Mouse (Mus musculus) lung, postnatal 0 days (tissue): Measurements from ENCODE around the gene Gm11627. TPM values are rescaled to one million over a fixed set of nuclear protein-coding genes. Genes with fewer than 3 reads are reported as not detected.
A peak's percentile ranks its signal among the peaks of the same experiment; 100 is the strongest.
"Not testable (repeated sequence)": the region's sequence is repeated elsewhere in the genome, so short reads cannot be mapped to it uniquely, and the experiment has no call there.

ENCODE experiments used
- ATAC-seq: fragments of 200-750 bp; cut with Nextera tagmentation; 2 replicates; pipeline ENCODE4 v1.8.0; 2017; ENCODE audit warnings: moderate library complexity
- DNase-seq: peaks from one replicate; pipeline ENCODE4 v3.0.0-alpha.2; 2016; ENCODE audit warnings: low spot score
- H3K27ac ChIP-seq: fragments of 300-500 bp; sonication (generic); 2 replicates; pipeline ENCODE4 v1.5.1; 2014; ENCODE audit warnings: antibody characterized with exemption, mild to moderate bottlenecking, low read length, mixed read lengths
- H3K27me3 ChIP-seq: fragments of 300-500 bp; sonication (generic); replicated peaks from 2 replicates; pipeline ENCODE4 v1.6.1; 2014; ENCODE audit warnings: low read length, mixed read lengths; ENCODE audit not compliant: insufficient read depth
- H3K36me3 ChIP-seq: fragments of 300-500 bp; sonication (generic); 2 replicates; pipeline ENCODE4 v1.6.1; 2014; ENCODE audit warnings: low read length, mixed read lengths; ENCODE audit not compliant: insufficient read depth
- H3K4me1 ChIP-seq: fragments of 300-500 bp; sonication (generic); 2 replicates; pipeline ENCODE4 v1.6.1; 2014; ENCODE audit warnings: antibody characterized with exemption, low read depth, low read length, mixed read lengths; ENCODE audit not compliant: insufficient read depth
- H3K4me2 ChIP-seq: fragments of 300-500 bp; sonication (generic); replicated peaks from 2 replicates; pipeline ENCODE4 v1.6.1; 2014; ENCODE audit warnings: low read depth, mild to moderate bottlenecking, low read length, moderate library complexity, mixed read lengths
- H3K4me3 ChIP-seq: fragments of 300-500 bp; sonication (generic); 2 replicates; pipeline ENCODE4 v1.5.1; 2014; ENCODE audit warnings: low read depth, low read length
- H3K9ac ChIP-seq: fragments of 300-500 bp; sonication (generic); replicated peaks from 2 replicates; pipeline ENCODE4 v1.6.1; 2014; ENCODE audit warnings: low read depth, mild to moderate bottlenecking
- H3K9me3 ChIP-seq: fragments of 300-500 bp; sonication (generic); 2 replicates; pipeline ENCODE4 v1.6.1; 2016; ENCODE audit warnings: low read length, mixed read lengths
- CTCF ChIP-seq: IDR thresholded peaks from 2 replicates; pipeline ENCODE4 v1.5.1; 2016; ENCODE audit warnings: antibody characterized with exemption, mild to moderate bottlenecking
- EP300 ChIP-seq: IDR thresholded peaks from 2 replicates; pipeline ENCODE4 v1.6.1; 2016; ENCODE audit warnings: antibody characterized with exemption, mild to moderate bottlenecking, control low read depth
- WGBS: fragments of 180-500 bp; shearing (Covaris S2); extraction: QIAGEN DNeasy Blood & Tissue Kit; methylation state at CpG from one replicate; pipeline ENCODE4 v1.1.7; 2014; 5-methylcytosine and 5-hydroxymethylcytosine counted together
- polyA plus RNA-seq: library from polyadenylated mRNA; unstranded; fragments of >200 nt; fragmentation: Nextera tagmentation; extraction: Ambion mirVana; gene quantifications from 2 replicates; pipeline ENCODE4 v1.2.1, GENCODE M21; 2015

Gm11627 gene
- polyA plus RNA-seq, 1 experiment from 2014 or later: 8.0 TPM

GRCm38 (mm10) chr11:102607686-102608548 is 28.7 kb upstream of the Gm11627 start:
- H3K9ac ChIP-seq: peak overlapping the region; percentile 52; the same call in 1 of the 2 replicates
- no peaks in the 10 kb centered on the region for H3K4me1 ChIP-seq
- no peak for ATAC-seq
- no peaks in the 10 kb centered on the region for H3K36me3 ChIP-seq
- peak; percentile 30 for DNase-seq
- H3K4me2 ChIP-seq: peak overlapping the region; percentile 88
- H3K4me3 ChIP-seq: peak overlapping the region; percentile 72; the same call in 1 of the 2 replicates
- TF ChIP-seq CTCF: no peak
- TF ChIP-seq EP300: no peak
- 0 out of 2 replicates have a peak, but pooled peaks cover 4% of the 10 kb centered on the region for H3K27me3 ChIP-seq
- H3K9me3 ChIP-seq: no peaks in the 10 kb centered on the region
- WGBS: 26% methylated on average over 10 of the region's 10 CpGs
- peak overlapping the region; percentile 51; the same call in 1 of the 2 replicates for H3K27ac ChIP-seq

DNA sequence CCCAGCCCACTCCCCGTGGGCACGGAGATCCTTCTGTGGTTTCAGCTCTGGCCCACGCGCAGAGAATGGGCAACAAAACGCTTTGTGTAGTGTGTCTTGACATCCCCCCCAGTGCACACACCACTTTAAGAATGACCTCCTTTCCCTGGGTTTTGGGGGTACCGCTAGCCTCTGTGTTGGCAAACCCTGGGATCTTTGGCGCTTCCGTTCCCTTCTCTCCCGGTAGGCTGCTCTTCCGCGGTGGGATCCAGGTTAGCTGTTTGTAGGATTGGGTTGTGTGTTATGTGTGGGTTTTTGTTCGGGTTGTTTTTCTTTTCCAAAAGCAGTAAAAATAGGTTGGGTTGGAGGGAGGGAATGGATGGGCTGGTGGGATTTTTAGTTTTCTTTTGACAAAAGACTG is 27.9 kb upstream of the Gm11627 start:
- not testable (repeated sequence) for DNase-seq, H3K27me3 ChIP-seq, ATAC-seq, H3K4me1 ChIP-seq, H3K36me3 ChIP-seq, H3K9me3 ChIP-seq
- H3K27ac ChIP-seq: peak overlapping the region; percentile 51
- H3K9ac ChIP-seq: peak overlapping the region; percentile 52
- peak overlapping the region; percentile 88 for H3K4me2 ChIP-seq
- peak overlapping the region; percentile 72 for H3K4me3 ChIP-seq
- 3% methylated on average over 12 of the region's 12 CpGs for WGBS

GRCm38 (mm10) chr11:102606751-102607171 is 27.5 kb upstream of the Gm11627 start:
- Histone ChIP-seq H3K9me3 (no peaks in the 10 kb centered on the region), H3K4me1 (no peaks in the 10 kb centered on the region), H3K27me3 (0 out of 2 replicates have a peak, but pooled peaks cover 4% of the 10 kb centered on the region), H3K27ac (peak overlapping the region; percentile 51), H3K4me2 (peak overlapping the region; percentile 88), H3K4me3 (peak overlapping the region; percentile 72), H3K9ac (peak overlapping the region; percentile 52), H3K36me3 (no peaks in the 10 kb centered on the region)
- WGBS: 6% methylated on average over 12 of the region's 12 CpGs
- no peak for TF ChIP-seq EP300
- no peak for TF ChIP-seq CTCF
- ATAC-seq: no peak
- DNase-seq: peak; percentile 56

DNA sequence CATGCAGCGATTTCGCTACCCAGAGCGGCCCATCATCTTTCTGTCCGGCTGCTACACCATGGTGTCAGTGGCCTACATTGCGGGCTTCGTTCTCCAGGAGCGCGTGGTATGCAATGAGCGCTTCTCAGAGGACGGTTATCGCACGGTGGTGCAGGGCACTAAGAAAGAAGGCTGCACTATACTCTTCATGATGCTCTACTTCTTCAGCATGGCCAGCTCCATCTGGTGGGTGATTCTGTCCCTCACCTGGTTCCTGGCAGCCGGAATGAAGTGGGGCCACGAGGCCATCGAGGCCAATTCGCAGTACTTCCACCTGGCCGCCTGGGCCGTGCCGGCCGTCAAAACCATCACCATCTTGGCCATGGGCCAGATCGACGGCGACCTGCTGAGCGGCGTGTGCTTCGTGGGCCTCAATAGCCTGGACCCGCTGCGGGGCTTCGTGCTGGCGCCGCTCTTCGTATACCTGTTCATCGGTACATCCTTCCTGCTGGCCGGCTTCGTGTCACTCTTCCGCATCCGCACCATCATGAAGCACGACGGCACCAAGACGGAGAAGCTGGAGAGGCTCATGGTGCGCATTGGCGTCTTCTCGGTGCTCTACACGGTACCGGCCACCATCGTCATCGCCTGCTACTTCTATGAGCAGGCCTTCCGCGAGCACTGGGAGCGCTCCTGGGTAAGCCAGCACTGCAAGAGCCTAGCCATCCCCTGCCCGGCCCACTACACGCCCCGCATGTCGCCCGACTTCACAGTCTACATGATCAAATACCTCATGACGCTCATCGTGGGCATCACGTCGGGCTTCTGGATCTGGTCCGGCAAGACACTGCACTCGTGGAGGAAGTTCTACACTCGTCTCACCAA is 26.5 kb upstream of the Gm11627 start:
- Histone ChIP-seq H3K36me3 (no peaks in the 10 kb centered on the region), H3K27ac (peak overlapping the region; percentile 92), H3K4me3 (peak overlapping the region; percentile 72), H3K27me3 (0 out of 2 replicates have a peak, but pooled peaks cover 4% of the 10 kb centered on the region), H3K4me1 (no peaks in the 10 kb centered on the region), H3K9ac (peak overlapping the region; percentile 19; the same call in 1 of the 2 replicates), H3K4me2 (peak overlapping the region; percentile 88), H3K9me3 (no peaks in the 10 kb centered on the region)
- DNase-seq (peak; percentile 39), ATAC-seq (no peak)
- TF ChIP-seq CTCF: peak; percentile 36
- TF ChIP-seq EP300: no peak
- 2% methylated on average over 62 of the region's 62 CpGs for WGBS

- Histone ChIP-seq H3K36me3 (no peaks in the 10 kb centered on the region), H3K4me1 (no peaks in the 10 kb centered on the region), H3K9ac (peak overlapping the region; percentile 55), H3K27ac (peak overlapping the region; percentile 92), H3K4me3 (peak overlapping the region; percentile 72), H3K9me3 (no peaks in the 10 kb centered on the region), H3K27me3 (0 out of 2 replicates have a peak, but pooled peaks cover 4% of the 10 kb centered on the region), H3K4me2 (peak overlapping the region; percentile 88)
- DNase-seq (peak; percentile 46), ATAC-seq (peak; percentile 10; the same call in 1 of the 2 replicates)
- TF ChIP-seq EP300 (no peak), CTCF (peak; percentile 57)
- WGBS: under 1% methylated on average over 71 of the region's 74 CpGs
Measured at GRCm38 (mm10) chr11:102604777-102605552, 25.7 kb upstream of the Gm11627 start.
